Mouse (Mus musculus) Muller cell, postnatal 12 days (primary cell): Measurements from ENCODE around the gene Slc19a1.

ENCODE experiments used
- DNase-seq: peaks from one replicate; pipeline ENCODE4 v3.0.0-alpha.2; 2015; ENCODE audit errors: inconsistent ontology term

The Slc19a1 gene

DNA sequence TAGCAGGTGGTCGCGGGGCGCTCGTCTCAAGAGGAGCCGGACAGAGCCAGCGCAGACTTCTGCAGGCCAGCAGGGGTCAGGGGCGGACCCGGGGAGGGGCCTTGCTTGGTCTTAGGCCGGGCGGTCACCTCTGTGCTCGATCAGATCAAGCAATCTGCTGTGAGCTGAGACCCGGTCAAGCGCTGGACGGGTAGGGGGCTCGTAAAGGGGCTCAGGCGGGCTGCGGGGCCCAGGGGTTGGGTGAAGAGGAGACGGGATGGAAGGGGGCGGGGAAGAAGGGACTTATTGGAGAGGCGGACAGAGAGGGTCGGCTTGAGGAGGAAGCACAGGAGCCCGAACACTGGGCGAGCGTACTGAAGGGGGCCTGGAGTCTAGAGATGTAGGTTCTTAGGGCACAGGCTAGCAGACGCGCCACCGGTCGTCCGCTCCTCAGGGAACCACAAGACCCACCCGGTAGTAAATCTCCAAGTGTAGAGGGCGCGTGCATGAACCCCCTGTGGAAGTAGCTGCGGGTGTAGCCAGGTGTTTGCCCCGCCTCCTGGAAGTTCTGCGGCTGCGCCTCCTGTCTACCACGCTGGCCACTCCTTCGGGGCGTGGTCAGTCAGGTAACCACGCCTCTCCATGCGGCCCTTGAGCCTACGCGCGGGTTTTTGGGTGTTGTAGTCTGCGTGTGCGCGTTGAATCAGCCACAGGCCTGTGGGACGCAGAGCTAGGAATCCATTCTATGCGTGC lies 716 bp downstream of the Slc19a1 start:
- peak; percentile 92 for DNase-seq

DNA sequence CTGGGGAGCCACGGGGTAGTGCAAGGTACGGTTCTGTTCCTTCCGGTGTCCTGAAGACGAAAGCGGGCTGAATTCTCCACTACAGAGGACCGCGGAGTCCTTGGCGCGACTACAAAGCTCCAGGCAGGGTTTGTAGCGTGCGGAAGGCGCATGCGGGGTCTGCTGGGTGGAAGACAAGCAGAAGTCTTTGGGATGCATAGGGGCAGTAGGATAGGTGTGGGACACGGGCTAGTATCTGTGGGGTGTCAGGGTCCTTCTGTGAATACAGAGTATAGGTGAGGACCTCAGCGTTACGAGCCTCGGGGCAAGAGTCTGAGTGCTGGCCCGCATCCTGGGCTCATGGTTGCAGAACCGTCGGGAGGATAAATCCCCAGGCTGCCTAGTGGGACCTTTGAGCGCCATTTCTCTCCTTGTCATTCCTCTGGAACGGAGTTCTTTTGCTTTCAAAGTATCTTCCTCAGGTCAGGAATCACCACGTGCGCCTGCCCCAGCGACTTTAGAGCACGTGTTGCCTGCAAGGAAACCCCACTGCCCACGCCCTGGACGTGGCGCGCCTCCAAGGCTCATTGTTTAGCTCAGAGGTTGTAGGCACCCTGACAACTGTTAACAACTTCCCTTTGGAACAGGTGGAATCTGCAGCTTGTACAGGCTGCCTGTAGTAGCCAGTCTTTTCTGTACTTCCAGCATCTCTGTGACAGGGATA lies 1.4 kb downstream of the Slc19a1 start:
- peak; percentile 60 for DNase-seq

DNA sequence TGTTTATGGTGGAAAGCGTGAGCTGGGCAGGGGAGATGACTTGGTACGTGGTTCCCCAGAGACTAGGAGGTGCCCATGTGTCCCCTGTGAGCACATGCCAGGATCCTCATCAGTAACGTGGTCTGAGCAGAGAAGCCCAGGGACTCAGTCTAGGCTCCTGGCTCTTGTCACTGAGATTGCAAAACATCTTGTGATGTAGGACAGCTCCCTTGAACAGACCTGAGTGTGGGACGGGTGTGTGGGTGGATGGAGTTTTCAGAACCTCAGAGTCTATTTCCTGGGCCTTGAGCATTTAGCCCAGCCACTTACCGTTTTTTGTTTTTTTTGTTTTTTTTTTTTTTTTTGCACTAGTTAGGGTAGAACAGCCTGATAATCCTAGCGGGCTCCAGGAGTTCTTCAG lies 3.4 kb downstream of the Slc19a1 start:
- DNase-seq: no peak

DNA sequence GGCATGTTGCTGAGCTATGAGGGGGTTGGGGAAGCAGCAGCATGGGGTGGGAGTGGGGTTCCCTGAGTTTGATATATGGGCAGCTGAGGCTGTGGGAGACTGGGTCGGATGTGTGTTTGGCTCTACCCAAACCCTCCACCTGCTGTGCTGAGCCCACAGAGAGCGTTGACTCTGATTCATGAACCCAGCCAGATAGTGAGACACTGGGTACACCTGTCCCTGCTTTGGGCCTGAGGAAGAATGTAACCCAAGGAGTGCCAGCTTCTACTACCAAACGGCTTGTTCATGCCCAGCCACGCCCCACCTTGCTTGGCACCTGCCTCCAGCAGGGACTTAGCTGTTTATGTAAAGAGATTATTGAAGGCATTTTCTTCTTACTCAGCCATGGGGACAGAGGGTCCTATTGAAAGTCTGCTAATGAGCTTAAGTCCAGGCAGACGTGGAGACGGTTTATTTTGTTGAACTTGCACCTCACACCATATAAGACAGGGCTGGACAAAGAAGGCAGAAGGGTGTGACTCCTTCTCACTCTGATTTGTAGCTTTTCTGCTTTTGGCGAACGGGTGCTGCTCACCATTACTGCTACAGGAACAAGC lies 6.6 kb downstream of the Slc19a1 start:
- DNase-seq: no peak

DNA sequence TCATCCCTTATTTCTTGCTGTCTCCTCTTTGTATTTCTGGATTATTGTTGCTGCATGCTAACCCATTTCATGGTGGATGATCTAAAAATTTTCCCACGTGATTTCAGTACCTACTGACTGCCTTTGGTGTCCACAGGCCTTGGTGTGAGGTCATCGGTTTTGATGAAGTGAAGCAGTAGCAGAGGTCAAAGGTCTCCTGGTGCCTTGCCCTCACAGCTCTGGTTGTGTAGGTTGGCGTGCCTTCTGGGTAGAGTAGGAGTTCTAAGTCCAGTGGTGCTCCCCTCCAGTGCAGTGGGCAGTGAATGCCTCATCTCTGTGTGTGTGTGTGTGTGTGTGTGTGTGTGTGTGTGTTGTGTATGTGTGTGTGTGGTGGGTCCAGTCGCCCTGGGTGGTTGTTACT lies 16.2 kb downstream of the Slc19a1 start:
- no peak for DNase-seq

DNA sequence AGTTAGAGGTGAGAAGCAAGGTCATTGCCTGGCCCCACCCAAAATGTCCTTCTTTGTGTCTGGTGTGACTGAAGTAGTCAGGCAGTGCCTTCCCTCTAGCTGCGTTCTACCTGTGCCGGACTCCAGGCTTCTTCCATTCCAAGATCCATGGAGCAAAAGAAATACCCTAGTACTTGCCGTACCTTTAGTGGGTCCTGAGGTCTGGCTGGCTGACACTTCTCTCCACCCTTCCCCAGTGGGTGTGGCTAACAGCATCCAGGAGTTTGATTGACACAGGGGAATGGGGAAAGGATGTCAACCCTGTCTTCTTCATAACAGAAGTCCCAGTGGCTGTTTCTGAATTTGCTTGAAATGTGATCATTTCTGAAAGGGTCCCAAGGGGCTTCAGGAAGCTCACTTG lies 16.6 kb downstream of the Slc19a1 start:
- no peak for DNase-seq

DNA sequence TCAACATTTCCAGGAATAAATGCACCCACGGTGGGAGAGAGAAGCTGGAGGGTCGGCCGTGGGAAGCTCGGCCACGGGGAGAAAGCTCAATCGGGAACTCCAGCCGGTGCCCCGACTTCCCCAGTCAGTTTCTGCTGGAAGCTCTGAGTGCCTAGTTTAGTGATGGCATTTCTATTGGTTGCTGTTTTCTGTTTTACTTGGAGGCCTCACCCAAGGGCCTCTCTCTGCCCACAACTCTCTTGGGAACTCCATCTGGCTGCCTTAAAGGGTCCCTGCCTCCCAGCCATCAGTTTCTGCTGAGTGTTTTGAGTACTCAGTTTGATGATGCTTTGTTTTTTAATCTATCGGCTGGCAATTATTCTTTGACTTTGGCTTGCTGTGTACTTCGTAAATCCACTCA lies 24.7 kb downstream of the Slc19a1 start:
- no peak for DNase-seq

DNA sequence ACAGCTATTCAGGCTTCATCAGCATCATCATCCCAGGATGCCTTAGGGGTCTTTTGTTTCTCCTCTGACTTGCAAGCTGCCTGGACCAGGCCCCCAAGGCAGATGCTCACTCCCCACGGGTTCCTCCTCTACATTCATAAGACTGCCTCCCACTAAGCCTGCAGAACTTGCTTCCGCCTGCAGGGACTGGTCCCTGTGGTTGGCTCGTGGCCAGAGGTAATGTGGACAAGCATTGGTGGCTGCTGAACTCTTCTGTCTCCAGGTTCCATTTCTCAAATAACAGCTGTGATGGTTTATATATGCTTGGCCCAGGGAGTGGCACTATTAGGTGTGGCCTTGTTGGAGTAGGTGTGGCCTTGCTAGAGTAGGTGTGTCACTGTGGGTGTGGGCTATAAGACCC lies 29.4 kb downstream of the Slc19a1 start:
- no peak for DNase-seq

DNA sequence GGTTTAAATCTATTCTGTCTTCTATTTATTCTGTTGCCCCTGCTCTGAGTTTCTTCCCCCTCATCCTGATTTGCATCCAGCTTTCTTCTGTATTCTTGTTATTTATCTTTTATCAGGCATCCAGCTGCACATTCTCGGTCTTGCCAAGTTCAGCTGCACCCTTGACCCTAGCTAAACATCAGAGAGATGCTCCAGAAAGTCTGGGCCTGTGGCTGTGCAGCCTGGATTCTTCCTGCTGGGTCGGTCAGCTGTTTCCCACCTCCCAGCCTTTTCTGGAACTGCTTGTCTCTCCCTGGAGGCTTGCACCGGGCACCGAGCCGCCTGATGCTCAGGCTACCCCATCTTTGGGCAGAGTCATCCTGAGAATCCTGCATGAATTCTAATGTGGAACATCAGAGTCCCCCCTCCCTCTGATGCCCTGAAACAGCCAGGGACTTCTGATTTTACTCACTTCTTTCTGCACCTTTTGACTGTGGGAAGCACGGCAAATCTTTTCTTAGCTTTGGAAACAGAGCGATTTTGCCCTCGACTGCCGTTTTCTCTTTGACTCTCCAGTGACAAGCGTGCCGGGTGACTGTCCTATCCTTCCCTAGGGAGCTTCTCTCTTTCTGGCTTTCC lies 30.5 kb downstream of the Slc19a1 start:
- no peak for DNase-seq

DNA sequence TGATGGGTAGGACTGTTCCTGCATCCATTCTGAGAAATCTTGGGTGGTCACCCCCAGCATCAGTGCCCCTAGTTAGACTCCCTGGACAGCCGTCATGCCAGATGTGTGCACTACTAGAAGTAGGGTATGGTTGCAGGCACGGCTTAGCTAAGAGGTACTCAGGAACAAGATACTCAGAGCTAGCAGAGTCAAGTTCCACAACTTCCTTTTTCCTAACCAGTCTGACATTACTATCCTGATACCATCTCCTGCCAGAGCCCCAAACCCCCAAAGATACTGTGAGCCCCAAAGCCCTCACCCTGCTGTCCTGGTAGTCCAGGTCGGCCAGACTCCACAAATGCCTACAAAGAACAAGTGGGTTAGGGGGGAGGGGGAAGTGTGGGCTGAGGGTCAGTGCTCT lies 32.2 kb downstream of the Slc19a1 start:
- no peak for DNase-seq

DNA sequence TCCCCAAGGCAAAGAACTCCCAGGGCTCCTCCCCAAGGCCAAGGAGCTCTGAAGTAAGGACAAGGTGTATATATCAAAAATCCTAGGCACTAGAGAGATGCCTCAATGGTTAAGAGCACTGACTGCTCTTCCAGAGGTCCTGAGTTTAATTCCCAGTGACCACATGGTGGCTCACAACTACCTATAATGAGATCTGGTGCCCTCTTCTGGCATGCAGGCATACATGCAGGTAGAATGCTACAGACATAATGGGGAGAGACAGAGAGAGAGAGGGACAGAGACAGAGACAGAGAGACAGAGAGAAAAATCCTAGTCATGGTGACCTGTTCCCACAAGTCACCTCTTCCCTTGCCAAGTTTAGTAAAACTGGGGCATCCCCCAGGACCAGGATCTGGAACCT lies 32.6 kb downstream of the Slc19a1 start:
- no peak for DNase-seq

DNA sequence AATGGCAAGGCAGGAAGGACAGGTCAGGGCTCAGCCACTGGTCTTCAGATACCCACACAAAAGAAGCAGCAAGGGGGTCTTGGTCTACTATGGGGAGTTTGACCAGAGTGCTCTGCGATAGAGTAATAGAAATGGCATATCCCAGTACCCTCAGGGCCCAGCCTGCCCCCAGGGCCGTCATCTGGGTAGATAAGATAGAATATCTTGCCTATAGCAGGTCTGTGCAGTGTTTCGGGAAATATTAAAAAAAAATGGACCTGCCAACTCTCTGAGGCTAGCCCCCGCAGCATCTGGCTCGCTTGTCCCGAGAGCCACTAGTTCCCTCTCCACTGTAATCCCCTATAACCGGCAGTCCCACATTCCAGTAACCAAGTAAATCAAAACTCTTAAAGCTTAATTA lies 36.4 kb downstream of the Slc19a1 start:
- DNase-seq: no peak

DNA sequence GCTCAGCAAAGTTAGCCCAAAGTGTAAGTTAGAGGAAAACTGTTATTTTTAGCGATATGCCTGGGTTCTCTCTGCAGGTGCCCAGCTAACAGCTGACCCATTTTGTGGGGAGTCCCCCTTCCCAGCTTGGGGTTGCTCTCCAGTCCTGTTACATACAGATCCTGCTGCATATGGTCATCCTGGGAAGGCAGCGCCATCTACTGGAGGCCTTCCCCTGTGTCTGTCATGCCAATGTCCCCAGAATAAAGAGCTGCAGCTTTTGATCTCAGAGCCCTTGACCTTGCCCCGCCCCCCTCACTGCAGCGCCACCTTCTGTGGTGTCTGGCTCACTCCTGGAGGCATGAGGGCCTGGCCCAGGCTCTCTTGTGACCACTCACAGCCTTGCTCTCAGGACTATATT lies 38.0 kb downstream of the Slc19a1 start:
- DNase-seq: peak; percentile 36

DNA sequence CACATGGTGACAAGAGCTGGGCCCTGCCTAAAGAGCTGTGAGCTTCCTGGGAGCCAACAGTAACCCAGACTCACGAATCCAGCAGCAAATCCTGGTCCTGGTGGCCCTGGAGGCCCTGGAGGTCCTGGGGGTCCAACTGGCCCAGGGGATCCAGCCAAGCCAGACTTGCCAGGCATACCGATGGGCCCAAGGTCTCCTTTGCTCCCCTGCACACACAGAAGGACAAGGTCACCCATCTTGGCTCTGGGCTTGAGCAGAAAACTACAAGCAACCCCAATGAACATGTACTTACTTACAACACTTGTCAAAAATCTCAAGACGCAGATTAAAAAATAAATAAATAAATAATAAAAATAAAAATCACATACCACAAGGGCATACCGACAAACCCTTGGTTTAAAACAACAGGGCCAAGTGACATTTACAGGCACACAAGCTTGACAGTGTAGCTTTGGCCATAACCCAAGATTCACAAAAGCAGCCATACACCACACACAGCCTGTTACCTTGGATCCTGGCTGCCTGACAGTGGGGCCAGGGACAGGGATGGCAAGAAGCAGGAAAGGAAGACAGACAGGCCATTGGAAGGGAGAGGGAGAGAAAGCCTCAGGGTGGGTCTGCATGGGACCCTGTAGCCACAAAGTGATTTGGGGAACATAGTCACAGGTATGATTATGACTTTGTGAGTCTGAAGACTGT lies 42.4 kb downstream of the Slc19a1 start:
- DNase-seq: no peak

DNA sequence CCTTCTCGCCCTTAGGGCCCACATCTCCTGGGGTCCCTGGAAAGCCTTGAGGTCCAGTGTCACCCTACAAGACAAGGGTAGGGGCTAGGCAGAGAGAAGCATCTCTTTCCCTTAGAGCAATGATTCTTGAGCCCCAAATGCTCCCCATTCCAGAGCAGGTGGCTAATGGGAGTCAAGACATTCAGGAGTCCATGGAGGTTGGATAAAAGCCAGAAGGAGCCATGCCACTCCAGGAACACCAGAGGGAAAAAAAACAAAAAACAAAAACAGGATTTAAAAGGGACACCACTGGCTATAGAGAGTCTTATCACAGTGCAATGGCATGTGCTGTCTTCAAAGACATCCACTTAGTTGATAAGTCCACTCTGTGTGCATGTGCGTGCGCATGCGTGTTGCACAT lies 46.4 kb downstream of the Slc19a1 start:
- no peak for DNase-seq

DNA sequence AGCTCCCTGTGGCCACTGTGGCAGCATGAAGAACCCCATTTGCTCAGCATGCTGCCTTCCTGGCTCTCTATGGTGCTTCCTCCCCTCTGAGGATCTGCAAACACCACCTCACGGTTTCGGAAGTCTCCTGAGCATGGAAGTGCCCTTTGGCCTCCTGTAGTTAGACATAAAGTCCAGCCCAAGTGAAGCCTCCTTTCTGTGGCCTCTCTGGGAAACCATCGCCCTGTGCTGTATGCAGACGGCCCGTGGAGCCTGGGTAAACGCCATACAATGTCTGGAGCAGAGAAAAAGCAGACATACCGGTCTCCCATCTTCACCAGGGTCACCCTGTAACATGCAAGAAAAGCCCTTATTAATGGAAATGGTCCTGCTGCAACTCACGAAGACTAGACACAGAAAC lies 46.9 kb downstream of the Slc19a1 start:
- DNase-seq: no peak

DNA sequence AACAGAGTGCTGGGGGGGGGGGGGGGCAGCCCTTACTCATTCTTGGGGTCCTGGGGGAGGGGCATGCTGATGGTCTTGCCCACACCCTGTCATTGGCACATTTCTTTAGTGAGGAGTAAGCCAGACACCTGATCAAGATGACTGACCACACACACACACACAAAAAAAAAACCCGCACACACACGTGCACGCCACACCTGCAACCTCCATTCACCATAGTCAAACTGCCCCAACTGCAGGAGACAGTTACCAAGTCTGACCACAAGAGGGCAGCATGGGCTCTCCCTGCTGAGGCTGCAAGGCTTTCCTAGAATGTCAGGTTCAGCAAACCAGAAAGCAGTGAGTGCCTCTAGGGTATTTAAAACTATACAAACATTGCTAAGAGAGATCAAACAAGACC lies 50.4 kb downstream of the Slc19a1 start:
- peak; percentile 89 for DNase-seq

DNA sequence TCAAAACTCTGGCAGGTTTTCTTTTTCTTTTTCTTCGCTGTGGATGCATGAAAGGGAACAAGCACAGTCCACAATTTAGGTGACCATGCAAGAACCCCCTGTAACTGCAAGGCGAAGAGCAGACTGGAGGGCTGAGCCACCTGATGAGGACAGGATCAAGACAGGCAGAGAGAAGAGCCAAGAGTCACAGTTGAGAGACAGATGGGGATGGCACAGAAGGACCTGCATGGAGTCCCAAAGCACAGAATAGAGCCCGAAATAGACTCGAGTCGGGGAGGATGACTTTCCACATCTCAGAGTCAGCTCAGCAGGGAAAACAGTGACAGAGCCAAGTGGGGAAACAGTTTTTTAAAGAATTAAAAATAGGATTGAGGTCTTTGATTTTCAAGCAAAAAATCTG lies 50.9 kb downstream of the Slc19a1 start:
- DNase-seq: no peak

DNA sequence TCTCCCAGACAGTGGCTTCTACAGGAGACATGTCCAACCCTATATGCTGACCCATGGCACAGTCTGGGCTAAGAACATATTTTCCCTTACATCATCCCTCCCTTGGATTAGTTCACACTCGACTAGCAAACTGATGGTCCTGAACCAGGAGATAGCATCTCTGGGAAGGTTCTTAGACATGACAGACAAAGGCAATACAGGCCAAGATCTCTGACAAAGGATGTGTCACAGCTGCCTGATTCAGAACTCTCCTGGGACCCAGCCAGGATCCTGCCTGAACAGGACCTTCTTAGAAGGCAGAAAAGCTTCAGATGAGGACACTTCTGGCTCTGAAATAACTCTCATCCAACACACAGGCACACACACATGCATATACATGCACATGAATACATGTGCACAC lies 52.5 kb downstream of the Slc19a1 start:
- DNase-seq: peak; percentile 47

DNA sequence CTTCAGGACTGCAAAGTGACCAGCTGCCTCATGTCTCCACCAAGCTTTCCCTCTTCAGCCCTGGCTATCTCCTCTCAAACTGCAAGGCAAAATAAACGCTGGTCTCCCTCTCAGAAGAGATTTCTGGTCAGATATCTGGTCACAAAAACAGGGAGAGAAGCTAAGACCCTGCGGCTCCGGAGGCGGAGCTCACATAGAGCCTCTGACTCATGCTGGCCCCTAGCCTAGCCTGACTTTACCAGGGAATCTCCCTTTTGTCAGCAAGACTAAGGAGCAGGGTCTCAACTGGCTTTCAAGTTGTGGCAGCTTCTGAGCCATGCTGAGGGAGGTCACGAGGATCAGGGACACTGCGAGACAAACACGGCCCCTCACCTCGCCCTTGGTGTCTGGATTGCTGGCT lies 57.3 kb downstream of the Slc19a1 start:
- peak; percentile 82 for DNase-seq

DNA sequence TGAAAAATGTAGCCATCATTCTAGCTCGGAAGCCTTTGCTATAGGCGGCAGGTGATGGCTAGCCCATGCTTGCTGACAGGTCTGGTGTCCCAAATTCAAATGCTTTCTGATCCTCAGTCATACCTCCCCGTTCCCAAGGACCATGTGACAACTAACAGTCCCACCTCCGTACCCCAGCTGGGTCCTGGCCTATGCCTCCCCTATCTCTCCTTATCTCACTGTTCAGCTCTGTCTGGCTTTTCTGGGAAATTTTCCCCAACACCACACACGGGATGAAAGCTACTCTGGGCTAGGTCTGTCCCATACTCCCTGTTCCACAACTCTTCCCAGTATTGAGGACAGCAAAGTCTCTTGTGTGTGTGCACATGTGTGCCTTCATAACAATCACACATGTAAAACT lies 58.0 kb downstream of the Slc19a1 start:
- no peak for DNase-seq

DNA sequence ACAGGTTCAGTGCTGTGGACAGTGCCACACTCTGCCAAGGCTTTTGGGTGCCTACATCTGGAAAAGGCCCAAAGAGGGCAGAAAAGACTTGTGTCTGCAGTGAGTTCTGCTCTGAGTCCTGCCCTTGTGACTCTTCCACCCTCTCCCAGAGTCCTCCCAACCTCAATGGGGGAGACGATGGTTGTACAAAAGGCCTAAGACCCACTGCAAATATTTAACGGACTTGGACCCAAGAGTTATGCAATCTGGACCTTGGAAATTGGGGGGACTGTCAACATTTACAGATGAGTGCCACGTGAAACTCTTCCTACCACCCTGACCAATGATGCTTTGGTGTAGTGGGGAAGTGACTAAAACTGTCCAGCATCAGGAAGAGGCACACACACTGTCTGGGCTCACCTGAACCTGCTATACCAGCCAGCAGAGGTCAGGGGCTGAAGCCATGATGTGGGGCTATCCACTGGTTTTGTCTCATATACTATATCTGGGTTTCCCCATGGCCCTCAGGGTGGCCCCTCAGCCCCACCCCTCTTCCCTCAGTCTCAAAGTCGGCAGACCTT lies 59.6 kb downstream of the Slc19a1 start:
- no peak for DNase-seq
